Mouse (Mus musculus) frontal cortex, postnatal 10 days (tissue): ENCODE measurements around the gene Pttg1ip.

Source experiments
- DNase-seq, 2 experiments: peaks; one replicate each; pipeline ENCODE4 v3.0.0; 2022; ENCODE audit warnings: low spot score in 2 of 2, mixed read lengths in 1 of 2

Pttg1ip gene

GRCm38 (mm10) chr10:77606855-77607254 is 25.3 kb downstream of the Pttg1ip start:
- DNase-seq, result no peak

- DNase-seq, result no peak
Observed at GRCm38 (mm10) chr10:77607441-77607840, 25.9 kb downstream of the Pttg1ip start.

GRCm38 (mm10) chr10:77608589-77608988 is 27.1 kb downstream of the Pttg1ip start:
- DNase-seq, result no peak

- no peak for DNase-seq
Observed at GRCm38 (mm10) chr10:77610221-77610961, 28.9 kb downstream of the Pttg1ip start.

GRCm38 (mm10) chr10:77613409-77613808 is 31.9 kb downstream of the Pttg1ip start:
- no peak for DNase-seq

GRCm38 (mm10) chr10:77615647-77616046 is 34.1 kb downstream of the Pttg1ip start:
- DNase-seq, result no peak

- no peak for DNase-seq
Observed at GRCm38 (mm10) chr10:77616166-77616565, 34.6 kb downstream of the Pttg1ip start.

- no peak for DNase-seq
Observed at GRCm38 (mm10) chr10:77616926-77617325, 35.4 kb downstream of the Pttg1ip start.

- no peak for DNase-seq
Observed at GRCm38 (mm10) chr10:77621546-77621945, 40.0 kb downstream of the Pttg1ip start.

- DNase-seq, result peak; percentile 85 to 90
Observed at GRCm38 (mm10) chr10:77622055-77622988, 40.8 kb downstream of the Pttg1ip start, which contains the start of gene Ube2g2. Ube2g2 (plus strand) TSS chr10:77622275.

- DNase-seq, result no peak
Observed at GRCm38 (mm10) chr10:77623069-77623492, 41.6 kb downstream of the Pttg1ip start.

GRCm38 (mm10) chr10:77623639-77624400 is 42.3 kb downstream of the Pttg1ip start:
- DNase-seq, result no peak

- no peak for DNase-seq
Observed at GRCm38 (mm10) chr10:77624570-77624995, 43.1 kb downstream of the Pttg1ip start.

GRCm38 (mm10) chr10:77626036-77626435 is 44.5 kb downstream of the Pttg1ip start:
- no peak for DNase-seq

GRCm38 (mm10) chr10:77626591-77626990 is 45.1 kb downstream of the Pttg1ip start:
- DNase-seq, result no peak

- DNase-seq, result peak in 1 of 2 experiments; percentile 78
Observed at GRCm38 (mm10) chr10:77627497-77627896, 46.0 kb downstream of the Pttg1ip start.

- DNase-seq, result no peak
Observed at GRCm38 (mm10) chr10:77629163-77629562, 47.6 kb downstream of the Pttg1ip start.

GRCm38 (mm10) chr10:77629970-77630369 is 48.5 kb downstream of the Pttg1ip start:
- no peak for DNase-seq

- DNase-seq, result no peak
Observed at GRCm38 (mm10) chr10:77634016-77634415, 52.5 kb downstream of the Pttg1ip start.

GRCm38 (mm10) chr10:77634452-77635231 is 53.1 kb downstream of the Pttg1ip start:
- no peak for DNase-seq
